Mouse (Mus musculus): ENCODE data around the gene Omt2b. TPM values are rescaled to one million over a fixed set of nuclear protein-coding genes. Genes with fewer than 3 reads are reported as not detected.
A peak's percentile ranks its signal among the peaks of the same experiment; 100 is the strongest.
"Not testable (repeated sequence)": the region's sequence is repeated elsewhere in the genome, so short reads cannot be mapped to it uniquely, and the experiment has no call there.

The Omt2b gene
- polyA plus RNA-seq (2012; rRNA removed), result 0.28 TPM in 1 of 2 replicates, not detected in the other

DNA sequence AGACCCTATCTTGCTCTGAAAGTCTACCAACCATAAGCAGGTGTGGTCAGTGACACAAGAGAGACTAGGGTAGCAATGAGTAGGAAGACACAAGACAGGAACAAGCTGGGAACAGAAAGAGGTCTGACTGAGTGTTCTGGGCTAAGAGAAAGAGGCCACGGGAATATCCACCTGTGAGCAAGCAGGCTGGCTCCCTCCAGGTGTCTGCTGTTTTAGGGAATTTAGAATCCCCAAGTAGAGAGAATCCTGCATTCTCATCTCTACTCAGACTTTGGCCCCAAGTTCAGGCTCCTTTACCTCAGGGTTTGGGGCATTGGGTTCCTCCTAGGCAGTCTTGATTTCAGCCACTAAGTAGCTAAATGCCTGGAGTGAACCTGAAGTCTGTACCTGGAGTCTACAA lies at the start of gene Omt2b:
Omt2b (plus strand) TSS at position 301 of the 400 bp plus-strand sequence.
- not testable (repeated sequence) for H3K4me3 ChIP-seq (ENCODE audit: control insufficient read depth, insufficient read depth, low read length); H3K27ac ChIP-seq (ENCODE audit: control insufficient read depth, insufficient read depth, low read length); H3K27me3 ChIP-seq (ENCODE audit: control insufficient read depth, insufficient read depth, low read length); H3K36me3 ChIP-seq (ENCODE audit: control insufficient read depth, insufficient read depth, low read length); H3K4me1 ChIP-seq (replicated peaks; ENCODE audit: control insufficient read depth, insufficient read depth, low read length); DNase-seq
- 93% methylated on average over 1 of the region's 1 CpGs for WGBS

DNA sequence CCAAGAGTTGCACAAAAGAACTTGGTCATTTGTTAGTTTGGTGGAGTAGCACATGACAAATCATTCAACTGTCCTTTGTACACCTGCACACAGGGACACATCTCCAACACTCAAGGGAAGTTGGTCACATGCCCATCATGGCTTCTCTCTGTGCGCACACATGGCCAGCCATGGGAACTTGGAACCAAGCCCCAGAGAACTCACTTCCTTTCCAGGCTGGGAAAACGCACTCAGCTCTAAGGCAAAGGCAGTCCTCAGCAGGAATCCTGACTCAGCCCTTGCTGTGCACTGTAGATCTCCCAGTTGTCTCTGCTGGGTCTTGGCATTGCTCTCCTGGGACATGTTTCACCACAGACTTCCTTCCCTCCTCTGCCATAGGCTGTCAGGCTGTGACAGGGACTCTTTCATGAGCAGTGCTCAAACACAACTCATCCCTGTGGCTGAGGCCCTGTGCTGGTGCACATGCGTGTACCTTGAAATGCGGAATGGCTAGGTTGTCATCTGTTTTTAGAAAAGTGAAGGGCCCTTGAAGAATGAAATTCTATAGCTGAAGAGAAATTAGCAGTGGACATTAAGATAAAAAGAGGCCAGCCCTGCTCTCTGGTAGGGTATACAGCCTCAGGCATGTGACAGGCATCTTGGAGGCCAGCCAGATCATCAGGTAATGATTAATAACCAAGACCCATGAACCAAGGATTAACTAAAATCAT lies 45.2 kb upstream of the Omt2b start:
- WGBS, result 91% methylated on average over 4 of the region's 4 CpGs
- not testable (repeated sequence) for H3K4me1 ChIP-seq (replicated peaks; ENCODE audit: control insufficient read depth, insufficient read depth, low read length); H3K27ac ChIP-seq (ENCODE audit: control insufficient read depth, insufficient read depth, low read length); H3K36me3 ChIP-seq (ENCODE audit: control insufficient read depth, insufficient read depth, low read length); H3K4me3 ChIP-seq (ENCODE audit: control insufficient read depth, insufficient read depth, low read length); DNase-seq; H3K27me3 ChIP-seq (ENCODE audit: control insufficient read depth, insufficient read depth, low read length)

DNA sequence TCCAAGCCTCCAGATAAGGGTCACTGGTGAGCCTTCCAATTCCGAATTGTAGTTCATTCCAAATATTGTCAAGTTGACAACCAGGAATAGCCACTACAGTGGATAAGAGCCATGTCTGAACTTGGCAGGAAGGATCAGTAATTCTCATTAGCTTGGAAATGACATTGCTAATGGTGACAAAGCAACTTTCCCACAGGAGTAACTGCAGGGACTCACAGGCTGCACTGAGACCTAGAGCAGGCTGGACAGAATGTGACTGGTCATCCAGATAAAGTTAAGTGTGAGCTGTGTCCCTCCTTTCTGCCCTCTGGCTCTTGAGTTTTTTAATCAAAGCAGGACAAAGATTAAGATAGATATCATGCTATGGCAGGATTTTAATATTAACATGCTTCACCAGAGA lies 38.3 kb upstream of the Omt2b start:
- not testable (repeated sequence) for H3K36me3 ChIP-seq (ENCODE audit: control insufficient read depth, insufficient read depth, low read length); H3K27me3 ChIP-seq (ENCODE audit: control insufficient read depth, insufficient read depth, low read length); DNase-seq; H3K27ac ChIP-seq (ENCODE audit: control insufficient read depth, insufficient read depth, low read length); H3K4me1 ChIP-seq (replicated peaks; ENCODE audit: control insufficient read depth, insufficient read depth, low read length); H3K4me3 ChIP-seq (ENCODE audit: control insufficient read depth, insufficient read depth, low read length)
- 89% methylated on average over 1 of the region's 1 CpGs for WGBS

DNA sequence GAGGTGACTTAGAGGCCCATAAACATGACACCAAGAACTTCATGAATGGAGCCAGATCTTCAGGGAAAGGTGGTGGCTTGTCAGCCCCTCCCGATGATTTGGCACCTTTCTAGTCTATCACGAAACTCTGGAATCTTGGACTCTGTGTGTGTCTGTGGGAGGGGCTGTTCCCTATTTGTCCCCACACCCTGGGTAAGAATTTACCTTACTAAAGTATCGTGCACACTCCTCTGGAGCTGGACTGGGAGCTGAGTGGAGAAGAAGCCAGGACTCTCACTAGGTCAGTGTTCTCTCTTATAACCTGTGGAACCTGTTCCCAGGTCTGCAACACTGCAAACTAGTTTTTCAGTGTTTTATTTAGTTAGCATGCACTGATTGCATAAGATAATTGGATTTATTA lies 37.7 kb upstream of the Omt2b start, which contains the start of gene Gm10639:
Gm10639 (plus strand) TSS at position 201 of the 400 bp plus-strand sequence.
- not testable (repeated sequence) for H3K36me3 ChIP-seq (ENCODE audit: control insufficient read depth, insufficient read depth, low read length); H3K27me3 ChIP-seq (ENCODE audit: control insufficient read depth, insufficient read depth, low read length); H3K4me1 ChIP-seq (replicated peaks; ENCODE audit: control insufficient read depth, insufficient read depth, low read length); DNase-seq; H3K4me3 ChIP-seq (ENCODE audit: control insufficient read depth, insufficient read depth, low read length); H3K27ac ChIP-seq (ENCODE audit: control insufficient read depth, insufficient read depth, low read length)
- WGBS, result 90% methylated on average over 3 of the region's 3 CpGs

DNA sequence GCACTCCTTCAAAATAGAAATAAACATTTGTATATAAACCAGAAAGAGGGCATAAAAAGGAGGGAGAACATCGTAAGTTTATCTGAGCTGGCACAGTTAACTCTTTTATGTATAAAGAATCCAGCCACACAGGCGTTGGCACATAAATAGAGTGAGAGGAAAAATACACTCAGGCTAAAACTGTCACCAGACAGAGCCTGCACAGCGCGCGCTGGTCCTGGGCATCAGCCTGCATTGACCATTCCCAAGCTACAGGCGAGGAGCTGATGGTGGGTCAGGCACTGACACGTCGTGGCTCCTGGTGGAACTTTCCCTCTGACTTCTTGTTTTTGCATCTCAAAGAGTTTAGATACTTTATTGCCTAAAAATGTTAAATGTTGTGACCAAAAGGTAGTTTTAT lies 34.9 kb upstream of the Omt2b start:
- H3K27me3 ChIP-seq (ENCODE audit: control insufficient read depth, insufficient read depth, low read length); H3K36me3 ChIP-seq (ENCODE audit: control insufficient read depth, insufficient read depth, low read length); DNase-seq; H3K4me3 ChIP-seq (ENCODE audit: control insufficient read depth, insufficient read depth, low read length); H3K27ac ChIP-seq (ENCODE audit: control insufficient read depth, insufficient read depth, low read length); H3K4me1 ChIP-seq (replicated peaks; ENCODE audit: control insufficient read depth, insufficient read depth, low read length): not testable (repeated sequence)
- WGBS, result 89% methylated on average over 8 of the region's 8 CpGs

DNA sequence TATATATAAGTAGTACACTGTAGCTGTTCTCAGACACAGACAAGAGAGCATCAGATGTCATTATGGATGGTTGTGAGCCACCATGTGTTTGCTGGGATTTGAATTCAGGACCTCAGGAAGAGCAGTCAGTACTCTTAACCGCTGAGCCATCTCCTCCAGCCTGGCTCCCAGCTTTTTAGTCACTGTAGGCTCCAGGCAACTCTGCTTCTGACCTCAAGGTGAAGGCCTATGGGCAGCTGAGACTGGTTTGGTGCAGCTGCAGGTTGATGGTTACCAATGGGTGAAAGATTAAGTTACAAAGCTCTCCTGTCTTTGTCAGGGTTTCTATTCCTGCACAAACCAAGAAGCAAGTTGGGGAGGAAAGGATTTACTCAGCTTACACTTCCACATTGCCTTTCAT lies 33.7 kb upstream of the Omt2b start:
- not testable (repeated sequence) for H3K4me3 ChIP-seq (ENCODE audit: control insufficient read depth, insufficient read depth, low read length); H3K36me3 ChIP-seq (ENCODE audit: control insufficient read depth, insufficient read depth, low read length); DNase-seq; H3K4me1 ChIP-seq (replicated peaks; ENCODE audit: control insufficient read depth, insufficient read depth, low read length); H3K27me3 ChIP-seq (ENCODE audit: control insufficient read depth, insufficient read depth, low read length); H3K27ac ChIP-seq (ENCODE audit: control insufficient read depth, insufficient read depth, low read length)
- 92% methylated on average over 1 of the region's 1 CpGs for WGBS

DNA sequence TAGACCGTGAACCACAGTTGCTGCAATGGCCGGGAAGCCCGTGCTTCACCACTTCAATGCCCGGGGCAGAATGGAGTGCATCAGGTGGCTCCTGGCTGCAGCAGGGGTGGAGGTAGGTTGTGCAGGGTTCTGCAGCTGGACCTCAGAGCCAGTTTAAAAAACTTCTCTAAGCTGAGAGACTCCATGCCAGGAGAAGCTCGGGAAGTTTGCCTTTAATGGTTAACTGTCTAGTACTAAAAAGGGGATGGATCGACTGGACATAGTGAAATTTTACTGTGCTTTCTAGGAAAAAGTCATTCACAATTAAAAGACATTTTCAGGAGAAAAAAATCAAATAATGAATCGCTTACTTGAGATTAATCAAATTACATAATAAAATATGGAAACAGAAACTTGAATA lies 32.6 kb upstream of the Omt2b start:
- not testable (repeated sequence) for DNase-seq; H3K27ac ChIP-seq (ENCODE audit: control insufficient read depth, insufficient read depth, low read length); H3K27me3 ChIP-seq (ENCODE audit: control insufficient read depth, insufficient read depth, low read length)

DNA sequence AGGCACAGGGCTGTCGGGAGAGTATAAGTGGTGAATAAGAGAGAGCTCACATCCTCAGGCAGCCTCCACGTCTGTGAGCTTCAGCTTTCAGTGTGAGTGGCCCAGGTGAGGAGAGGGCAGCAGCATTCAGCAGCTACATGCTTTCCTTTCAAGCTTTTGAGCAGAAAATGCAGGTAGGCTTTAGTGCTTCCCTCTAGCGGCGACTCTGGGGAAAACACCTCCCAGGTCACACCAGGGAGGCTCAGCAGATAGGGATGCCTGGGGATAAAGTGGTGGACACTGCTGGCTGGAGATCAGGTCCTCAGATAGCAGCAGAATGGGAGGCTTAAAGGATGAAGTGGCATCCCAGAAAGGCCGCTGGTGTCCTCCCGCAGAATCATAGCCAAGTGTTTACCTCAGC lies 31.3 kb upstream of the Omt2b start:
- WGBS, result 15% methylated on average over 6 of the region's 6 CpGs
- H3K36me3 ChIP-seq (ENCODE audit: control insufficient read depth, insufficient read depth, low read length); H3K4me3 ChIP-seq (ENCODE audit: control insufficient read depth, insufficient read depth, low read length); H3K27me3 ChIP-seq (ENCODE audit: control insufficient read depth, insufficient read depth, low read length); H3K4me1 ChIP-seq (replicated peaks; ENCODE audit: control insufficient read depth, insufficient read depth, low read length); H3K27ac ChIP-seq (ENCODE audit: control insufficient read depth, insufficient read depth, low read length): not testable (repeated sequence)
- TF ChIP-seq CTCF (IDR thresholded peaks at IDR 0.05; ENCODE audit: borderline replicate concordance, control insufficient read depth, extremely low read depth, insufficient read depth, low read length, poor library complexity), result peak; percentile 62; the same call in 1 of the 2 replicates
- peak; percentile 30 for DNase-seq

More for the DNA sequence above, 32.6 kb upstream of the Omt2b start:
- not testable (repeated sequence) for H3K4me1 ChIP-seq (replicated peaks; ENCODE audit: control insufficient read depth, insufficient read depth, low read length); H3K4me3 ChIP-seq (ENCODE audit: control insufficient read depth, insufficient read depth, low read length); H3K36me3 ChIP-seq (ENCODE audit: control insufficient read depth, insufficient read depth, low read length)
- WGBS, result 94% methylated on average over 7 of the region's 7 CpGs
